Mouse (Mus musculus) small intestine, adult 2 months (tissue): ENCODE results near the gene Denr.

Experiments used
- CTCF ChIP-seq: fragments of 200-500 bp; IDR thresholded peaks from 2 replicates; pipeline ENCODE4 v1.5.1; 2012; ENCODE audit warnings: low read depth, mild to moderate bottlenecking, control low read depth, inconsistent platforms, low read length, moderate library complexity, mixed read lengths; ENCODE audit not compliant: insufficient replicate concordance, insufficient read length; ENCODE audit errors: extremely low read depth
- POLR2A ChIP-seq: fragments of 200-500 bp; IDR thresholded peaks from 2 replicates; pipeline ENCODE4 v1.6.1; 2012; ENCODE audit warnings: low read depth, mild to moderate bottlenecking, control low read depth, inconsistent platforms, low read length, moderate library complexity

DNA sequence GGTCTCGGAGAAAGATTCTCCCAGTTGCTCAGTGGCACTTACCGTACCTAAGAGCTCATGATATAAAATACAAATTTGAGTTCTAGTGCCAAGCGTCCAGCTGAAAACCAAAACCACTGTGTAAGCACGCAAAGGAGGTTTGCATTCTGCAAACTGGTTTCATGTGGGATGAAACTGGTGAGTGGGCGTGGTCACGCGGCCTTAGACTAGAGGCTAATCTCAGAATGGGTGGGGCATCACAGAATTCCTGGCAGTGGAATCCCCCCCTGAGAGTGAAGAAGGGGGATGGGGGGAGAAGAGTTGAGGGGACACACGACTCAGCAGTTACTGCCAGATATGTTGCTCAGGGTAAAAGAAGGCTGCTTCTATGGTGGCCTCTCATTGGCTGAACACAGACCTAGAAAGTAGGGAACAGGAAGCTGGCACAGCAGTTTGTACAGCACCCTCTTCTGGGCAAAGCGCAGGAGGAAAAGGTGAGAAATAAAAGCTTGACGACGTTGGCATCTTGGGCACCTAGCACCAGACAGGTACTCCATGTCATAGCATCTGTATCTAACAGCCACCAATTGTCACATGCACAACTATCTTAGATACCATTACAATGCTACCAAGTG, 2.8 kb upstream of the Denr start:
- TF ChIP-seq CTCF (no peak), POLR2A (no peak)
